Mouse (Mus musculus) frontal cortex, adult 2 months (tissue): ENCODE measurements around the gene Ralb. TPM values are rescaled to one million over a fixed set of nuclear protein-coding genes. Genes with fewer than 3 reads are reported as not detected.

Source experiments
- DNase-seq, 2 experiments: peaks; one replicate each; pipeline ENCODE4 v3.0.0; 2022; ENCODE audit warnings: low spot score in 1 of 2; ENCODE audit errors: extremely low spot score in 1 of 2
- polyA plus RNA-seq: library from polyadenylated mRNA; depleted of rRNA; stranded (reverse); fragments of >200 nt; gene quantifications from 2 replicates; pipeline ENCODE4 v1.2.3, GENCODE M21; 2012

The Ralb gene
- polyA plus RNA-seq, 1 experiment, result 27.7 TPM

GRCm38 (mm10) chr1:119525004-119525444, 20.4 kb upstream of the Ralb start:
- DNase-seq, result no peak

DNA sequence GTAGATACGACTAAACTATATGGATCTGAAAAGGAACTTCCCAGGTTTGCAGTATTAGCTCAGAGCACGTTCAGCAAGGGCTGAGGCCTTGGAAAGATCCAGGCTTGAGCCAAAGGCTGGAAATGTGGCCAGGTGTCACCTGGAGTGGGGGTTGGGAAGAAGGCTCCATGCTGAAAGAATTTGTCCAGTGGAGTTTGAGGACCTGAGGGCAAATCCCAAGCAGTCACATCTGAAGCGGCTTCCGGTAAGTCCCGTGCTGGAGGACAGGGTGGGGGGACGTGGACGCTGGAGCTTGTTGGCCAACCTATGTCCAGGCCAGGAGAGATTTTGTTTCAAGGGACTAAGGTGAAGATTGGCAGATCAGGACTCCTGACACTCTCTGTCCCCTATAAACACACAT, 19.2 kb upstream of the Ralb start:
- DNase-seq, result no peak

DNA sequence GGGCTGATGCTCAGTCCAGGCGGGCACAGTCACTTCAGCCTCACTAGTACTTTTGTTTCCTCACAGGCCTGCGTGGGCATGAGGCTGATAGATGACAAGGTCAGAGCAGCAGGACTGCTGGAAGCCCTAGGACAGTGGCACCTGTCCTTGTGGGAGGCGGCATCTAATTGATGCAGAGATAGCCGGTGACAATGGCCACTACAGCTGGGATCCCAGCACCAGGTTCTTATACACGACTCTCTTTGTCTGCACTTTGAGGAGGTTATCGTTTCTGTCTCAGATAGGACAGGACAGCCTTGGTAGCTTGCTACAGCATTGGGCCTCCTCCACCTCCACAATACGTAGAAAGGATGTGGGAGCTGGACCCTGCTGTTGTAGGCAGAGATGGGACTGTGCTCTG, 18.8 kb upstream of the Ralb start:
- DNase-seq, result no peak

GRCm38 (mm10) chr1:119522726-119523125, 18.1 kb upstream of the Ralb start:
- no peak for DNase-seq

DNA sequence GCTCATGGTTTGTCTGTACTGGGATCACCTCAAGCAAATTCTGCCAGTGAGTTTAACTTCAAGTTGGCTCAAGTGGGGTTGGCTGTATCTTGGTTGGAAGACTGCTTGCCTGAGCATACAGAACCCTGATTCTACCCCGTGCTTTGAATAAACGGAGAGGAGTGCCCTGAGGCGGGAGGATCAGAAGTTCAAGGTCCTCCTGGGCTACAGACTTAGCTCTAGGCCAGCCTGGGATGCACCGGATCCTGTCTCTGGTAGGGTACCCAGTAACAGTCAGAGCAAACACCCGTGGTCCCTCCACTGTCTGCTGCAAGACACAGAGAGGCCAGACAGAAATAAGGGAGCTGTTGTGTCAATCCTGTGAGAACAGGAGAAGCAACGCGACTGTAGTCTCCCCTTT, 17.1 kb upstream of the Ralb start:
- no peak for DNase-seq

DNA sequence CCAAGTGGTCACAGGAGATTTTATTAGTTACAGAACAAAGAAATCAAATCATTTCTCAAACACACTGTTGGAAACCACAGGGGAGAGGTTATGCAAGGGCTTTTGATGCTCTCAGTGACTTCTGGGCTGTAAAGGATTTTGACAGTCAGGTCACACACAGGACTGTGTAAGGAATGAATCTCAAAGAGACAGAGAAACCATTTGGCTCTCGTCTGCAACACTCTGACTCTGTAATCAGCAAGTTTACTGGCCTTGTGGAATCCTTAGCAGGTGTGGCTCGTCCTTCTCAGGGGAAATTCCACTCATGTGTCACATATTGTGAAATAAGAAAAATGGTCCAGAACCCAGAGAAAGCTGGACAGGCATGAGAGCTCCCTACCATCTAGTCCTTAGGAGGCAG, 16.4 kb upstream of the Ralb start:
- DNase-seq, result no peak

- no peak for DNase-seq
Measured at GRCm38 (mm10) chr1:119519286-119519685, 14.7 kb upstream of the Ralb start.

GRCm38 (mm10) chr1:119518786-119519185, 14.2 kb upstream of the Ralb start:
- DNase-seq, result no peak

DNA sequence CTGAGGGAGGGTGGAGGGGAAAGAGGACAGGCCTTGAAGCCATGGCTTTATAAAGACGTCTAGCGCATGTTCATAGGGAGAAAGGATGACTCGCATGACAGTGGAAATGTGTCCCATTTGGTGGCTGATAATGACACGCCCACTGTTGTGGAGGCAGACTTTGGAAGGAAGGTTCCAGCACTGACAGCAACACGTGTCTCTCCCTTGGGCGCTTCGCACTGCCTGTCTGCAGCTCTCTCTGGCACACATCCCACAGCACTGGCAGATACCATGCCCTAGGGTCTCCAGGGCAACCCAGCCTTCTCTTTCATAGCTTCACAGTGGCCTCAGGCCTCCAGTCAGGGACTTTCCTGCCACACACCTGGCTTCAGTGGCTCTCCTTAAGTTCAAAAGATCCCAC, 13.5 kb upstream of the Ralb start:
- no peak for DNase-seq

DNA sequence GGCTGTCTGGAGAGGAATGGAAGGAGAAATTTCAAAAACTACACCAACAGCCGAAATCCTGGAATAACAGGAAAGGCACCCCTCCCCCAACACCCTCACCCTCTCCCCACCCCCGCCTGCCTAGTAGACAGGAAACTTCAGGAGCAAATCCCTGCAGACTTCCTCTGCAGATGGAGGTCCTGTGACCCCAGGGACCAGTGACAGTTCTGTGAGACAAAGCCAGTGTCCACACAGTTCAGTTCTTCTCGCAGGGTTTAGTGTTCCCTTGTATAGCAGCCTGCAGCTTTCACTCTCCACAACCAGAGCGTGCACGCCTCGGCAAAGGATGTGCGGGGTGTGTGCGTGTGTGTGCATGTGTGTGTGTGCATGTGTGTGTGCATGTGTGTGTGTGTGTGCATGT, 6.3 kb upstream of the Ralb start:
- no peak for DNase-seq

DNA sequence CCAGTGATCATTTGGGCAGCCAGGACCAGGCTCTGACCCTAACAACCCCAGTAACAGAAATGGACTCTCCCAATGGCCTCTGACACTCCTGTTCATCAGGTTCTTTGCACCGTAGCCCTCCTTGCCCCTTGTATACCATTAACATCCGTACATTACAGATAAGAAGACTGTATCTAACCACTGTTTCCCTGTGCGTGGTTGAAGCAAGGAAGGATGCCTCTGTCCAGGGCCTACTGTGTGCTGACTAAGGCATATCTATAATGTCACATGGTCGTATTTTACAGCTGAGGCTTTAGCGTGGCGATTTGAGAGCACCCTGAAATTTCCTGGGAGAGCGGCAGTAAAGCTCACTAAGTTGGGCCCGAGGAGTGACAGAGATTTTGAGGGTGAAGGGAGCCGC, 5.8 kb upstream of the Ralb start:
- no peak for DNase-seq

- no peak for DNase-seq
Measured at GRCm38 (mm10) chr1:119509474-119509873, 4.9 kb upstream of the Ralb start.

DNA sequence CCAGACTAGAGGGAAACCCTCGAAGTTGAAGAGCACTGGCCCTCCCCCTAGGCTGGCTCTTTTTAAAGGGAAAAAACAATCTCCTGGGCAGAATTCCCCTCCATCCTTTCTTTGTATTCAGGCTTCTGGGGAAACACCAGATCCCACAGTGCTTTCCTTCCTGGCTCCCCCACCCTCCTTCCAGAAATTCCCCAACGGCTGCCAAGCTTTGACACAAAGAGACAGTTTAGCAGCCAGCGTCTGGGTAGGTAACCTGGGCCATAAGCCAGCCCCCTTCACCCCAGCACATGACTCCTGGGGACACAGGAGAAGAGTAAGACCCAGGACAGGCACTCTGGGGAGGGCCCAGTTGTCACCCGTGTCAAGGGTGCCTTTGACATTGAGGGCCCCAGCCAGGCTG, 4.0 kb upstream of the Ralb start:
- no peak for DNase-seq

GRCm38 (mm10) chr1:119505951-119506350, 1.4 kb upstream of the Ralb start:
- DNase-seq, result no peak

- no peak for DNase-seq
Measured at GRCm38 (mm10) chr1:119503808-119504207, 786 bp downstream of the Ralb start.

GRCm38 (mm10) chr1:119503181-119503580, 1.4 kb downstream of the Ralb start:
- no peak for DNase-seq

DNA sequence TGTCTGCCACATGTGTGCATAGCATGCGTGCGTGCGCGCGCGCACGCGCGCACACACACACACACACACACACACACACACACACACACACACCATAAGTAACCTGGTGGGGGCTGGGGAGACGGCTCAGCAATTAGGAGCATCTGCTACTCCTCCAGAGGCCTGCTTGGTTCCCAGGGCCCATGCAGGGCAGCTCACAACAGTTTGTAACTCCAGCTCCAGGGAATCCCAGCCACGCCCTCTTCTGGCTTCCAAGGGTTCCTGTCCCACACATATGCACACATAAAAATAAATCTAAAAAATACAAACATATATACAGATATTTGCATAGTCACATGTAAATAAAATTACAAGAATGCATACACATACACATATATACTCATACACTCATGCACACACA, 1.9 kb downstream of the Ralb start:
- no peak for DNase-seq

GRCm38 (mm10) chr1:119501881-119502280, 2.7 kb downstream of the Ralb start:
- DNase-seq, result no peak

DNA sequence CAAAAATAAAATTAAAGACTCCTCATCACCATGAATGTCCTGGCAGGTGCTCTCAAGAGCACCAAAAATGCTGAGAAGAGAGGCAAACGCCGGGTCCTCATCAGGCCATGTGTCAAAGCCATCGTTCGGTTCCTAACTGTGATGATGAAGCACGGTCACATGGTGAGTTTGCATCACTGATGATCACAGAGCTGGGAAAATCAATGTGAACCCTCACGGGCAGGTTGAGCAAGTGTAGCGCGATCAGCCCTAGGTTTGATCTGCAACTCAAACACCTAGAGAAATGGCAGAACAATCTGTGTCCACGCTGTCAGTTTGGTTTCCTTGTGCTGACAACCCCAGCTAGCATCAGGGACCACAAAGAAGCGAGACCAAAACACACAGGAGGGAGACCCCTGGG, 5.1 kb downstream of the Ralb start:
- no peak for DNase-seq

GRCm38 (mm10) chr1:119498536-119499231, 5.9 kb downstream of the Ralb start:
- DNase-seq, result no peak

DNA sequence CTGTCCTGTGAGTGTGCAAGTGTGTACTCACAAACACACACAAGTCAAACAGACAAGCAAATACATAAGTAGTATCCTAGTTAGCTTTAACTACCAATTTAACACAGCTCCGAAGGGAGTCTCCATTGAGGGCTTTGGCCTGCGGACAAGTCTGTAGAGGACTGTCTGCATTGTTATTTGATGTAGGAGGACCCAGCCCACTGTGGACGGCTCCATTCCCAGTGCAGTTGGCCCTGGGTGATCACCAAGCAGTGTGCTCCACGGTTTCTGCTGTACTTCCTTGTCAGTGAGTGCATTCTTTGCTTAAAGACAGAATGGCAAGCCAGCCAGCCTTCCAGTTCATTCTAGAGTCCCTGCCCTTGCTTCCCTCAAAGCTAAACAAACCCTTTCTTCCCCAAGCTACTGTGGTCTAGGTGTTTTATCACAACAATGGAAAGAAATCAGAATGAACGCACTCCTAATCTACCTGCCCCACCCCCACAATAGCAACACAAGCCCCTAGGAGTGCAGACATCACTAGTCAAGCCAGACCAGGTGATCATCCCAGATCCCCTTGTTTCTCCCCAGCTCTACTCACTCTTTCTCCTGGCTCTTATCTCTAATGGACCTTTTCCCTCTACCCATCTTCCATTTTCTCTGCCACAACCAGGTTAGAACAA, 7.1 kb downstream of the Ralb start:
- DNase-seq, result no peak

GRCm38 (mm10) chr1:119495396-119495775, 9.2 kb downstream of the Ralb start:
- no peak for DNase-seq
